Mouse (Mus musculus) layer of hippocampus, adult 18-20 months (tissue): ENCODE data around the gene Ifitm1. TPM values are rescaled to one million over a fixed set of nuclear protein-coding genes. Genes with fewer than 3 reads are reported as not detected.
"Not testable (repeated sequence)": the region's sequence is repeated elsewhere in the genome, so short reads cannot be mapped to it uniquely, and the experiment has no call there.

Experiments
- DNase-seq, 2 experiments: peaks; one replicate each; pipeline ENCODE4 v3.0.0; 2022; ENCODE audit warnings: low spot score in 2 of 2
- total RNA-seq, 2 experiments: library from RNA; stranded (reverse); gene quantifications; 2 replicates each; pipeline ENCODE4 v1.2.3; 2021

Gene Ifitm1
- total RNA-seq, 2 experiments from 2014 or later, result 1.1 to 1.7 TPM

DNA sequence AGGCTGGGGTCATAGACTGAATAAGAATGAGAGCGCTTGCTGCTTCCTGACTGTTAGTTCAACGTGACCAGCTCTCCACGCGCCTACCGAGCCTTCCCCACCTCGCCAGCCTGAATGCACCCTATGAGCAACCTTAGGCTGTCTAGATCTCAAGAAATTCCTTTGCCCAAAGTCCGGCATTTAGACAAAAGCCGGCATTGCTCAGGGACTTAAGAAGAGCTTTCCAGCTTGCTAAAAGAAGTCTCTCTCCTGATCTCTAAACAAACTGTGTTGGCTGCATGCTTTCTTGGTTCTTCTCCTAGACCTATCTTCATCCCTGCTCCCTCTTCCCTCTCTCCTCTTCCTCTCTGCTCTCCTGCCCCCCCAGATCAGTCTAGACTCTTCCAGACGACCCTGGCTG, 7.9 kb downstream of the Ifitm1 start:
- DNase-seq, result no peak

DNA sequence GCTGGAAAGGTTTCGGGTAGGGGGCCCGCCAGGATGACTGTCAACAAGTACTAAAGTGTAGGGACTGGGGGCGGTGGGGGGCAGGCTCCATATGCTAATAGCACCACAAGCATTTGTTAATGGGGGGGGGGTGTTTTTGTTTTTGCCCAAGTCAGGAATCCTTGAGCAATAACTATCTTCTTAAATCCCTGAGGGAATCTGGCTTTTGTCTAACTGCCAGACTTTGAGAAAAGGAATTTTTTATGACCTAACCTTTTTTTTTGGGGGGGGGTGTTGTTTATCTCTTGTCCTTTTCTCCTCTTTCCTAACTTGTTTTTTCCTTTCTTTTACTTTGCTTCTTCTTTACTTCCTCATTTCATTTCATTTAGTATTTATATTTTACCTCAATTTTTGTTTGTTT, 8.4 kb downstream of the Ifitm1 start:
- DNase-seq, result no peak

DNA sequence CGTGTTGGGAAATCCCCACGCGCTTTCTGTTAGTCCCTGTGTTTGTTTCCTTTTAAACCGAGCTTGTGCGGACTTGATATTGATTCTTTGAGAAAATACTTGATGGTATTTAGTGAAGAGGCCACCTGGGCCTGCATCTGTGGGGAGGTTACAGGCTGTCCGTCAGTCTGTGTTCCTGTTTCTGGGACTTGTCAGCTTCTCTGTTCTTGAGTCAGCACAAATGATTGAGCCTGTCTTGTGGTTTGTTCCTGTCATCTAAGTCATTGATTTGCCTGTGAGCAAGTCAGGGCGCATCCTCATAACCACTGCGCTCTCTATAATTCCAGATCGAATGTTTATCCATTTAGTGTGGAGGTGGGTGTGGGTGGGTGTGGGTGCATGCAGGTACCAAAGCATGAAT, 9.7 kb downstream of the Ifitm1 start:
- not testable (repeated sequence) for DNase-seq

DNA sequence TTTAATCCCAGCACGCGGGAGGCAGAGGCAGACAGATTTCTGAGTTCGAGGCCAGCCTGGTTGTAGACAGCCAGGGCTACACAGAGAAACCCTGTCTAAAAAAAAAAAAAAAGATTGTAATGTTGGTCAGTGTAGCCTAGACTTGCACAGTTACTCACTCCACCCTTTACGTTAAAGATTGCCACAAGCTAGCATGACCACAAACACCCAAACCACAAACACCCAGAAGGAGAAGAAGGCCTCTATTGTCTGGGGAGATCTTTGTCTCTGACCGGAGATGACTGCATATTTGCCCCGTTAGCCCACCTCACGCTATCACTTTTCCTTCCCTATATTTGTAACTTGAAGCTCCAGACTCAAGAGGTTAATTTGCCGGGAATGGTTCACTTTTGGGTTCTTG, 14.7 kb downstream of the Ifitm1 start:
- no peak for DNase-seq

DNA sequence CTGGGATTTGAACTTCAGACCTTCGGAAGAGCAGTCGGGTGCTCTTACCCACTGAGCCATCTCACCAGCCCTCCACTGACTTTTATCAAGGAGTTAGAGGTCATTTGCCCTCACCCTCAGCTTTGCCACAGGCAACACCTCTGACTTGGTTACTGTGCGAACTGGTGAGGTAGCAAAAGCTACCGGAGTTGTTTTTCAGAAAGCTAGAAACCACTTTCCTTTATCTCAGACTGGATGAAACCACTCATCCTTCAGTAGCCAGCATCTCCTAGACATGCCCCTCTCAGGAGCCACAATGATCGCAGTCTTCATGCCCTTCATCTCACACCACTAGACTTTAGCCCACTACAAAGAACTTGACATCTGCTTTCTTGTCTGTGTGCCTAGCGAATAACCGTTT, 15.9 kb downstream of the Ifitm1 start:
- DNase-seq, result no peak

DNA sequence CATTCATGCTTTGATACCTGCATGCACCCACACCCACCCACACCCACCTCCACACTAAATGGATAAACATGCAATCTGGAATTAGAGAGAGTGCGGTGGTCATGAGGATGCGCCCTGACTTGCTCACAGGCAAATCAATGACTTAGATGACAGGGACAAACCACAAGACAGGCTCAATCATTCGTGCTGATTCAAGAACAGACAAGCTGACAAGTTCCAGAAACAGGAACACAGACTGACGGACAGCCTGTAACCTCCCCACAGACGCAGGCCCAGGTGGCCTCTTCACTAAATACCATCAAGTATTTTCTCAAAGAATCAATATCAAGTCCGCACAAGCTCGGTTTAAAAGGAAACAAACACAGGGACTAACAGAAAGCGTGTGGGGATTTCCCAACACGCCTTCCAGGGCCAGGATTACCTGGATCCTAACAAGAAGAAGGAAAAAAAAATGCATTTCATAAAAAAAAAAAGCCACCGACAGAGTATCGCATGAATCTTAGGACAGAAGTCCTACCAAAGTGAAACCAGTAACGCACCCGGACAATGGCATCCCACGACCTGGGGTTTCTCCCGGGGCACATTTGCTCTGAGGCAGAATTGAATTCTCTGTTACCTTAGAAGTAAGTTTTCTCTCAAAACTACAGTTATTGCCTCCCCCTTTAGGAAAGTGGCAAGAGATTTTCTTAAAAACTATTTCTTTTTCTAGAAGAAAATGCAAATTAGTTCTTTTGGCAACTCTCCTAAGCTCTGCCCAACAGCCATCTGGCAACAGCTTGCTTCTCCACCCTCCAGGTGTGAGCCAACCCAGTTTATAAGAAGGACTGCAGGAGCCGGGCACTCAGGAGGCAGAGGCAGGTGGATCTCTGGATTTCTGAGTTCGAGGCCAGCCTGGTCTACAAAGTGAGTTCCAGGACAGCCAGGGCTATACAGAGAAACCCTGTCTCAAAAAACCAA, 20.4 kb downstream of the Ifitm1 start:
- peak; percentile 10 to 30 for DNase-seq

DNA sequence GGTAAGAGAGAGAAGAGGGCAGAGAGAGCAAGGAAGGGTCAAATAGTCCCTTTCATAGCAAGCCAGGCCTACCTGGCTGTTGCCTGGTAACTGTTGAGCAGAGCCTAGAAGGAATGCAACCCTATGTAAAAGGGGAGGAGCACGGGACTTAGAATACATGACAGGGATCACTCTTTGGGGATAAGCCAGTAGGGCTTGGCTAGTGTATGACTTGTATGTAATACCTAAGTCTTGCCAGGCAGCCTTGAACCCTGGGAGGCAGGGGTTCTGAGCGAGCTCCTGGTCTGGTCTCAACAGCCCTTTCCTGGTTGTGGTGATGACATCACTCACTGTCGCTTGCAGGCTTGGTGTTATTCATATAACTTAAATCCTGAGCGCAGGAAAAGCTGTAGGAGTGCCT, 22.0 kb downstream of the Ifitm1 start:
- DNase-seq, result no peak

DNA sequence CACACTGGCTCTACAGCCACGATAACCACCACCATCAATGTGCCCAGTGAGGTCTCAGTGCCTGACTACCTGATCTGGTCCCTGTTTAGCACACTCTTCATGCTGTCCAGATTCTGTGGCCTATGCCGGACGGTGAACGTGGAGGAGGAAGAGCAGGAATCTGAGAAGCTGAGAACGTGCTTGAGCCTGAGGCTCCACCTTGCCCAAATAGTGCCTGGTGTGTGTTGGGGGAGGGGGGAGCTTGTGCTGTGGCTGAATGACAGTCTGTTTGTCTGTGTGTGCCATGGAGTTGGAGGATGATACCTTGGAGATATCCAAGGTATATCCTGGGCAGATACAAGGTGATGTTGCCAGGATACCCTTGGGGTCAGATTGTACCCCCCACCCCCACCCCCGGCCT, 23.2 kb downstream of the Ifitm1 start:
- no peak for DNase-seq

DNA sequence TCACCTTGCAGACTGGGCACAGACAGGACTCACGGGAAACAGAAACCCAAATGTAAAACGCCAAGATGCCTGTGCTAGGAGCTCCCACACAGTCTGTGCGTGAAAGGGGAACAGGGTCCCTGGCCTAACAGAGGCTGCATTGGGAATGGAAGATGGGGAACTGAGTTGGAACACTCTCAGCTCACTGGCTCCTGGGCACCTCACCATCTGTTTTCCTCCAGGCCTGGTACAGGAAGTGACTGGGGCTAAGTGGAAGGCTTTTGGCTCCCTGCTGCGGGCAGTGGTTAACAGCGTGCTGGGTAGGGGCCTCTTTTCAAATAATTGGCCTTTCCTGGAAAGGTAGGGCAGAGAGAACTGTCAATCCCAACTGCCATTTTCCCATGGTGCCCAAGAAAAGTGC, 23.6 kb downstream of the Ifitm1 start:
- no peak for DNase-seq

DNA sequence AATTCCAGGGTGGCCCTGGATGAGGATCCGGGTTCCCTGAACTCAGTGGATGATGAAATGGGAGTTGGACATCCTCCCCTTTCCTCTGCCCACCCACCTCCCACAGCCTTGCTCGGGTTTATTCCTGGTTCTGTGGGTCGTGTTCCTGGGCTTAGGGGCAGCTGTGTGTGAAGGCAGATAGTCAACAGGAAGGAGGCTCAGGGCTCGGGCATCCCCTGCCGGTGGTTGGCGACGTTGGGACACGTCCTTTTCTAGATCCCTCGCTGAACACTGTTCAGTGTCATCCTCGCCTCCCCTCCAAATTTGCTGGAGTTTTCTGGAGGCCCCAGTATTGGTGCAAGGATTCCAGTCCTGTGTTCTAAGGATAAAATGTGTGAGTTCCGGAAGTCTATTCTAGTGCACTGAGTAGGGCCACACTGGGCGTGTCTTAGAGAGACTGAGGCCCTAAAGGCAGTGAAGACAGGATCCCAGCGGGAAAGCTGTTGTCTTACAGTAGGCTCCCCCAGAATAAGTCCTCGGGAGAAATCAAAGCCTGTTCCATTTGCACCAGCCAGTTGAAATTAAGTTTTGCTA, 24.2 kb downstream of the Ifitm1 start:
- no peak for DNase-seq

DNA sequence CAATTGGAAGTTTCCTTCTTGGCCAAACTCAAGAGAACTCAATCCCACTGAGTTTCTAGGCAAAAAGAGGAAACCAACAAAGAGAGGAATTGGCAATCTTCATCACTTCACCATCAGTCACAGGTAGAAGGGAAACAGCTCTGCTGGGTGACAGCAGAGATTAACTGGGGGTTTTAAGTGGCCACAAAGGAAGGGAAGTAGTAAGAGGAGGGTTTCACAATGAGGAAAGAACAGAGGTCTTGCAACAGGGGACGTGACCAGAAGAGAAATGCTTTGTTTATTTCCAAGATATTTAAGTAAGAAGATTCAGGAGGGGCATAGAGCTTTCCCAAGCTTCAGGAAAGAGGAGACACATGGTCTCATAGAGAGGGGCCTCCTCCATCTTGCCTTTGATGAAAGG, 30.8 kb downstream of the Ifitm1 start:
- DNase-seq, result no peak

DNA sequence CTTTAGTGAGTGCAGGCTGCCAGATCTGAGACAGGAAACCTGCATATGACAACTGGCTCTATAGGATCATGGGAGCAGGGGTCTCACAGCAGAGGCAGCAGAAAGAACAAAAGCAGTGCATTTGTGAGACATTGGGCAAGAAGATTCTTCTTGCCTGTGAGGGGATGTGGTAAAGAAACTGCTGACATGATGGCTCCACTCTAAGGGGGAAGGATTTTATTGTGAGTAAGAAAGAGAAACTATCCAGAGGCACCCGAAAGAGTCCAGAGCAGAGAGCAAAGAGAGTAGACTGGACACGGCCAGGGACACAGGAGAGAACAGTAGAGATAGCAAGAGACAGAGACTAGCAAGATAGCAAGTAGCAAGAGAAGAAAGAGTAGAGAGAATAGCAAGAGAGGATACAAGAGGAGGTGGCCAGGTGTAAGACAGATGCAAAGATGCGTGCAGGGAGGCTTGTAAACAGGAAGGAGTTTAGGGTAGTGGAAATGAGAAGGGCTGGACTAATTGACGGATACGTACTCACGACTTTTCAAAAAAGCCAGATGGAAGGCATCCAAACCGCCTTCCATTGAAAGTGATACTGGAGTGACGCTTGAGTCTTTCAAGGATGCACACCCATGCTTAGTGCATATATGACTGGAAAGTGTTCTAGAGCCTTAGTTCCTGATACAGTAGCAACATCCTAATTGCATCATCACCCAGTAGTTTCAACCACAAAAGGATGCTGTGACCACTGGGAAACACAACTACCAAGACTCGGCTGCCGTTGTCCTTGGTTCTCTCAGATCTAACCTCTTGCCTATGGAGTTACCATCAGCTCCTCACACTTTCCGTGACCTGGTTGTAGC, 32.1 kb downstream of the Ifitm1 start:
- no peak for DNase-seq

DNA sequence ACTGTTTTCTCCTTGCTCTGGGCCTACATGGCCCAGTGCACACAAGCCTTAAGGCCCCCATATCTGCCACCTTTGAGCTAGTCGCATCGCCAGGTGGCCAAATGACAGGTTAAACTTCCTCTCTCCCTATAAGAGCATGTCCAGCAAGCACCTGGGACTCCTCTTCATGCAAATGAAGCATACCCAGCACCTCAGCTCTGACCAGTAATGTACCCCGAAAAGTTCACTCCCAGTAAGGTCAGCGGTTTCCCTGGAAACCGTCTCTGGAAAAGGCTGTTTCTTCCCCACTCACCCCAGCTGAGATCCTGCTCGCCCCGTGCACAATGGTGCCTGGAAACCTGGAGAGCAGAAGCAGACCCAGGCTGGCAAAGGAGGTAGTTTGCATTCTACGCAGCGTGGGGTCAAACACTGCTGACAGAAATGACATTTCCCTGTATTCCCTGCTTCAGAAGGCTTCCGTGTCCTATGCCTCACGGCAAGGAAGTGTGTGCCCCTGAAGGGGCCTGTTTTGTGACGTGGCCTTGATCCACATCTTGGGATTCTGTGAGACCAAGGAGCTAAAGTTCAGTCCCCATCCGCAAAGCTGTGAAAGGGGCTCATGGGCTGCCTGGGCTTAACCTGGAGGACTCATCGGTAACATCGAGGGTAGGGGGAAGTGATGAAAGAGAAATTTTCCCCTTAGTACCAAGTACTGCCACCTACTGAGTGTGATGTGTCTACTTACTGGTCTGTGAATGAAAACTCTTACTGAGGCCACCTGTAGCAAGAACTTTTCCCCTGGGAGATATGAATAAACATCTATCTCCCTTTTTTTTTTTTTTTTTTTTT, 34.1 kb downstream of the Ifitm1 start:
- no peak for DNase-seq

DNA sequence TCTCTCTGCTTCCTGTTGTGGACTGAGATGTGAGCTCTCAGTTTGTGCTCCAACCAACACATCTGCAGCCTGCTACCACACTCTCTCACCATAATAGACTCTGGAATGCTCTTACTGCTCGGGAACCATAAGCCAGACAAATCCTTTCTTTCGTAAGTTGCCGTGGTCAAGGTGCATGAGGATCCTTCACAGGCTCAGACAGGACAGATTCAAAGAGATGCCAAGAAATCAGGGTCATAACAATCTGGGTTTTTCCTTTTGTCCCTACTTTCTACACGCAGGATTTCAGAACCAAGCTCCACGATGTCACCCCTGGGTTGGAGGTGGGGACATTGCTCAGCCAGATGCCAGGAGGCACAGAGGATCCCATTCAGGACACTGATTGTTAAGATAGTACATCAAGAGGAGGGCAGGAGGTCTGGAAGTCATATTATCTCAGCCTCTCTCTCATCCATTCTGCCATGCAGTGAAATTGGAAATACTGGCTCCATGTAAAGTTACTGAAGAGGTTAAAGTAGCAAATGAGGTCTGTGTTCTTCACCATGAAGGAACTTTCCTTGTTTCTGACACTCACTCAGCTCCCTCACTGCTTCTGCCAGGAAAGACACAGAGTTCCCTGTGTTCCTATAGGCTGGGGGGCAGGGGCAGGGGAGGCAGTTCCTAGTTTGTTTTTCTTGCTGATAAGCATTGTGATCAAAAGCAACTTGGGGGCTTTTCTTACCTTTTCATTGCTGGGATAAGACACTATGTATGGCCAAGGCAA, 36.4 kb downstream of the Ifitm1 start:
- DNase-seq, result no peak

DNA sequence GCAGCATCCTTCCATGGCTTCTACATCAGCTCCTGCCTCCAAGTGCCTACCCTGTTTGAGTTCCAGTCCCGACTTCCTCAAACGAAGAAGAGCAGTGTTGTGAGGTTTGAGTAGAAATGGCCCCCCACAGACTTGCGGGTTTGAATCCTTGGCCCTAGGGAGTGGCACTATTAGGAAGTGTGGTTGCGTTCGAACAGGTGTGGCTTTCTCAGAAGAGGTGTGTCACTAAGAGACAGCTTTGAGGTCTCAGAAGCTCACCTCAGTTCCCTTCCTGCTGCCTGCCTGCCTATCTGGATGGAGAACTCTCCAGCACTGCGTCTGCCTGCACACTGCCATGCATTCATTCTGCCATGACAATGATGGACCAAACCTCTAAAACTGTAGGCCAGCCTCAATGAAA, 39.4 kb downstream of the Ifitm1 start:
- DNase-seq, result no peak

DNA sequence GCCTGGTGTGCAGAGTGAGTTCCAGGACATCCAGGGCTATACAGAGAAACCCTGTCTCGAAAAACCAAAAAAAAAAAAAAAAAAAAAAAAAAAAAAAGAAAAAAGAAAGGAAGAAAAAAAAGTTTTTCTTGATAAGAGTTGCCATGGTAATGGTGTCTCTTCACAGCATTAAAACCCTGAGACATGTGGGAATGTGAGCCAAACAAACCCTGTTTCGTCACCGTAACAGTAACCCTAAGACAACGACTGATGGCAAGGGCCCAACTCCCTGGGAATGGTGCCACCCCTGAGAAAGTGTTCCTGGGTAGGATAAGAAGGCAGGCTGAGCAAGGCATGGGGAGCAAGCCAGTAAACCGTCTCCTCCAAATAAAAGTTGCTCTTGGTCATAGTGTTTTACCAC, 39.9 kb downstream of the Ifitm1 start:
- peak in 1 of 2 experiments; percentile 12 for DNase-seq

DNA sequence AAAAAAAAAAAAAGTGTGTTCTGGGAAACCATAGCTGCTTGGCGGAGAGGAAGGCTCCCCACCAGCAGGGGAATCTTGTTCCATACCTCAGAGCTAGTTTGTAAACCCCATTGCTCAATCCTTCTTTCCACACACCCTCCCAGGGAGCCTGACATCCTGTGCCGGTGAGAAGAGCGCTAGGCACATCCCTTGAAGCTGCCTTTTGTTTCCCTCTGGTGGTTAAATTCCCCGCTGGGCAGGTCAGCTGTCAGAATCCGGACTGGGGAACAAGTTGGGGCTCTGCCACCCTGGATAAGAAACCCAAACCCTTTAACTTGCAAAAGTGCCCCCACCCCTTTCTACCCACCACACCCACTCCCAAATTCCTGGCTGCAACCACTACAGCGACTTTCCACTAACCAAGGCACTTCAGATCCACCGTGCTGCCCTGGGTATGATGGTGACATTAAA, 41.3 kb downstream of the Ifitm1 start:
- DNase-seq, result no peak

DNA sequence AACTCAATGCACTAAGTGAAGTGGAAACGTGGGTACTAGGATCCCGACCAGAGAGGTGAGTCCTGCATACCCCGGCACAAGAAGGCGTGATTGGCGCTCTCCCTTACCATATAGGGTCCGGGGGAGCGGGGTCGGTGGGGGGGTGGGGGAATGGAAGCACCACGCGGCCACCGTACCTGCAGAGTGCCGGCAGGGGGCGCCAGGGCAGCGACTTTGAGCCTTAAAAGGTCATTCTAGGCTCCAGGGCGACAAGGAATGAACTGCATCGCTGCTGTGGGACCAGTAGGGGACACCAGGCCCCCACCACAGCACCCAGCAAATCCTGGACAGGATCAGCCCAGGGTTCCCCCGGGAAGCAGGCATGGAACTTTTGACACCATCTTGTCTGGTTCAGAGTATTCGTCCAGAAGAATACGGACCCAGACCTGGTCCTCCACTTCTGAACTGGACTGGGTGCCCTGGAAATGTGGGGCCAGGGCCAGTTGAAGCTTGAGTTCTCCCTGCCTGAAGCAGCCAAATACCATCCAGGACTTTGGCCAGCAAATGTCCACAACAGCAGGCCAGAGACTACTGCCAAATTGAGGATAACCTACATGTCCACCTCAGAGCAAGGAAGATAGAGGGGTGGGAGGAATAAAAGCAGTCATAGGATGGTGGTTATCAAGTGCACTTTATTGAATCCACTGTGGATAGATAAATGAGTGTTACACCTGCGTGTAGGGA, 42.1 kb downstream of the Ifitm1 start:
- DNase-seq, result peak in 1 of 2 experiments; percentile 58

DNA sequence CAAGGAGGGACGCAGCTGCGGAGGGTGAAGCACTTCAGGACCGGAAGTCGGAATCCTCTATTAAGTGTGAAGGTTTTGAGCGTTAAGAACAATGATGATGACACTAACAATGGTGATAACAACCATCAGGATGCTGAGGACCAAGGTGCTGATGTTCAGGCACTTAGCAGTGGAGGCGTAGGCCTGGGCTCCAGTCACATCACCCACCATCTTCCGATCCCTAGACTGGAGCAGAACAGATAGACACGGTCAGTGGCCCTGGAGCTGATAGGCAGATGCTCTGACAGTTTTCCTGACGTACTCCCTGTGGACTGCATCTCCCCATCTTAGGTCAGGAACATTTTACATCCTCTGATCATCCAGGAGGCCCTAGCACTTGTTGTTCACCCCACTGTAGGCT, 42.6 kb downstream of the Ifitm1 start:
- DNase-seq, result no peak
